Mouse (Mus musculus) embryonic facial prominence, embryonic 13.5 days (tissue): ENCODE measurements at regions not wholly inside any gene's neighbourhood (a gene's known extent, or its start where the extent isn't known, plus 50 kb on each side); places are given as distances from the start of the nearest gene placed in this dataset.
A peak's percentile ranks its signal among the peaks of the same experiment; 100 is the strongest.

Experiments used
- ATAC-seq: fragments of 200-750 bp; cut with Nextera tagmentation; 2 replicates; pipeline ENCODE4 v1.8.0; 2017; ENCODE audit warnings: low read depth; ENCODE audit not compliant: insufficient number of reproducible peaks, insufficient read depth, low FRiP score, low TSS enrichment
- H3K27ac ChIP-seq: fragments of 300-500 bp; sonication (generic); 2 replicates; pipeline ENCODE4 v1.5.1; 2015; ENCODE audit warnings: moderate library complexity, mild to moderate bottlenecking, inconsistent platforms
- H3K27me3 ChIP-seq: fragments of 300-500 bp; sonication (generic); 2 replicates; pipeline ENCODE4 v1.6.1; 2015; ENCODE audit warnings: mild to moderate bottlenecking, inconsistent platforms
- H3K36me3 ChIP-seq: fragments of 300-500 bp; sonication (generic); 2 replicates; pipeline ENCODE4 v1.6.1; 2015; ENCODE audit warnings: mild to moderate bottlenecking, inconsistent platforms
- H3K4me1 ChIP-seq: fragments of 300-500 bp; sonication (generic); 2 replicates; pipeline ENCODE4 v1.6.1; 2015; ENCODE audit warnings: inconsistent platforms
- H3K4me2 ChIP-seq: fragments of 300-500 bp; sonication (generic); 2 replicates; pipeline ENCODE4 v1.6.1; 2015; ENCODE audit warnings: moderate library complexity, mild to moderate bottlenecking, inconsistent platforms
- H3K4me3 ChIP-seq: fragments of 300-500 bp; sonication (generic); 2 replicates; pipeline ENCODE4 v1.5.1; 2015; ENCODE audit warnings: mild to moderate bottlenecking, inconsistent platforms
- H3K9ac ChIP-seq: fragments of 300-500 bp; sonication (generic); 2 replicates; pipeline ENCODE4 v1.6.1; 2015; ENCODE audit warnings: mild to moderate bottlenecking, inconsistent platforms
- H3K9me3 ChIP-seq: fragments of 300-500 bp; sonication (generic); 2 replicates; pipeline ENCODE4 v1.6.1; 2016; ENCODE audit warnings: inconsistent platforms
- WGBS: fragments of 180-500 bp; shearing (Covaris S2); methylation state at CpG from one replicate; pipeline ENCODE4 v1.1.7; 2015; ENCODE audit warnings: mixed read lengths; 5-methylcytosine and 5-hydroxymethylcytosine counted together

DNA sequence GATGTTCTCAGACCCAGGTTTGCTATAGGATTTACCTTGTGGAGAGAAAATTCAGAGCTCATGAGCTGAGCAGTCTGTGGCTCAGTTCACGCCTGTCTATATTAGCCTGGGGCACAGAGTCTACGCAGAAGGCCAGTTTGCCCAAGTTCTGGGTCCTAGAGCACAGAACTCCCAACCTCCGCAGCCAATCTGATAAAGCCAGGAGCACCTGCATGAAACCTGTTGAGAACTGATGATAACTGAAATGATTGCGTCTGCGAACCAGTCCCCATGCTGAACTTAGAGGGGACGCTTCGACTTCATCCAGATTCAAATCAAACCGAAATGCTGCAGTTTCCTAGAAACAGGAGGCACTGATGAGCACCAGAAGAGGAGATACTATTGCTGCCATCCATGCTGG, 229.0 kb upstream of the Zfp637 start:
- no peak overlapping the region for H3K27ac ChIP-seq
- no peak overlapping the region for H3K4me3 ChIP-seq
- no peaks in the 10 kb centered on the region for H3K9me3 ChIP-seq
- H3K4me2 ChIP-seq = no peak overlapping the region
- WGBS = 66% methylated on average over 8 of the region's 8 CpGs
- H3K27me3 ChIP-seq = 0 out of 2 replicates have a peak, but pooled peaks cover 4% of the 10 kb centered on the region
- no peak for ATAC-seq
- H3K36me3 ChIP-seq = no peaks in the 10 kb centered on the region
- H3K9ac ChIP-seq = no peak overlapping the region
- H3K4me1 ChIP-seq = peaks cover 54% of the 10 kb centered on the region

DNA sequence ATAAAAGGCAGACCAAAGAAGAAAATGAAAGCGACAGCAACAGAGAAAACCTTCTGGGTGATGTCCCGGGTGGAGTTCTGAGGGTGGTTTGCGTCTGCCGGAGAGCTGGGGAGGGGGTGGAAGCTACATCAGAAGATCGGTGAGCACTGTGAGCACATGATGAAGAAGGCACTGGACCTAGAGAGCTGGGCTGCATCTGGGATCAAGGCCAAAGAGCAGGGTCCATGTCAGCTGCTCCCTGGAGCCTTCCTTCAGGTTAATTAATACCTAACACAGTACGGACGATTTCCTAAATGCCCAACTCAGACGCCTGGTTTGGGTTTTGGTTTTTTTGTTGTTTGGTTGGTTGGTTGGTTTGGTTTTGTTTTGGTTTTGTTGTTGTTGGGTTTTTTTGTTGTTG, 228.6 kb upstream of the Zfp637 start:
- H3K36me3 ChIP-seq = no peaks in the 10 kb centered on the region
- H3K27me3 ChIP-seq = 0 out of 2 replicates have a peak, but pooled peaks cover 4% of the 10 kb centered on the region
- peaks cover 54% of the 10 kb centered on the region for H3K4me1 ChIP-seq
- no peak for ATAC-seq
- 39% methylated on average over 8 of the region's 8 CpGs for WGBS
- H3K9me3 ChIP-seq = no peaks in the 10 kb centered on the region
- H3K9ac ChIP-seq = no peak overlapping the region
- H3K4me2 ChIP-seq = peak overlapping the region; percentile 16; the same call in 1 of the 2 replicates
- H3K27ac ChIP-seq = no peak overlapping the region
- no peak overlapping the region for H3K4me3 ChIP-seq

DNA sequence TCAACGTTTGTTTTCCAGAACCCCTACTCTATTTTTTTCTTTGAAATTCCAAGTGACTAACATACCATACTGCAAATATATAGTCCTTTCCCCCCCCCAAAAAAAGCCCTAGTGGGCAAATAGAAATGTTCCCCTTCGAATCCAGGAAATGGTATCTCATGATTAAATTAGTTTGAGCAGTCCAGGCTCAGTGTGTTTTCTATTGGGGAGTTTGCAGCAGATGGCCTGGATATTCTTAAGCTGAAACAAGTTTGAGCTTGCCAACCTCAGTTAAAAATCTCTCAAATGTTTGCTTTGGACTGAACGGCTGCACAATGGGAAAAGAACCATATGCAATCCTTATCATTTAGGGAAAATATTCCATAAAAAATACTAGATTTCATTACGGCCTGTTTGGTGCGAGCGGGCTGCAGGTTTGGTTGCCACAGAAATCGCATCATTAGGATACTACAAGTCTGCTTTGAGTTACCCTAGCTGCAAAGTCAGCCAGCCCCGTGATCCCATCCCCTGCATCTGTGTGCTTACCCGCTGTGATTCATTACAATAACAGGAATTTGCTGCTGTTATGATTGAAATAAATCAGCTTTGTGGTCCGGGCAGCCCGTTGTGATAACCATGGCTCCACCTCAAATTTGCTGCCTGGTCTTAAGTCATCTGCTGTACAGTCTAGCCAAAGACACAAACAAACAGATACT, 227.2 kb upstream of the Zfp637 start:
- ATAC-seq = no peak
- peak overlapping the region; percentile 63 for H3K27ac ChIP-seq
- no peak overlapping the region for H3K4me3 ChIP-seq
- H3K4me1 ChIP-seq = peaks cover 58% of the 10 kb centered on the region
- no peaks in the 10 kb centered on the region for H3K36me3 ChIP-seq
- peak overlapping the region; percentile 32 for H3K4me2 ChIP-seq
- H3K9me3 ChIP-seq = no peaks in the 10 kb centered on the region
- WGBS = 14% methylated on average over 11 of the region's 11 CpGs
- 0 out of 2 replicates have a peak, but pooled peaks cover 4% of the 10 kb centered on the region for H3K27me3 ChIP-seq
- H3K9ac ChIP-seq = no peak overlapping the region

DNA sequence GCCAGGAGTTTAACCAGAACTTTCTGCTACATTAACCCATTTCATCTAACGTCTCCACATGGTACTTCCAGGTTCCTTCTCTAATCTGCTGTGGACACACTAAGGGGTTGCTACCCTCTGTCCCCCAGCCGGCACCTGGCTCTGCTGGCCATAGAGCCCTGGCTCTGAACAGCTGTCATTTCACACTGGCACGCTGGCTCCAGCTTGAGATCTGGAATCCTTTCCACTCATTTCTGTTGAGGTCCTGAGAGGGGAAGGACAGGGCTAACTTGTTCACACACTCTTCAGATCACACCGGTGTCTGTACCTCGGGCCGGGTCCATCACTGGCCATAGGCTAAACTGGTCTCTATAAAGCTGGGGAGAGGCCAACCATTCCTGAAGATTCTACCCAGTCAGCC, 226.6 kb upstream of the Zfp637 start:
- H3K4me3 ChIP-seq = no peak overlapping the region
- H3K36me3 ChIP-seq = no peaks in the 10 kb centered on the region
- peak overlapping the region; percentile 63 for H3K27ac ChIP-seq
- peaks cover 53% of the 10 kb centered on the region for H3K4me1 ChIP-seq
- H3K4me2 ChIP-seq = peak overlapping the region; percentile 32
- H3K27me3 ChIP-seq = 0 out of 2 replicates have a peak, but pooled peaks cover 4% of the 10 kb centered on the region
- no peak overlapping the region for H3K9ac ChIP-seq
- WGBS = 56% methylated on average over 6 of the region's 6 CpGs
- ATAC-seq = no peak
- no peaks in the 10 kb centered on the region for H3K9me3 ChIP-seq

DNA sequence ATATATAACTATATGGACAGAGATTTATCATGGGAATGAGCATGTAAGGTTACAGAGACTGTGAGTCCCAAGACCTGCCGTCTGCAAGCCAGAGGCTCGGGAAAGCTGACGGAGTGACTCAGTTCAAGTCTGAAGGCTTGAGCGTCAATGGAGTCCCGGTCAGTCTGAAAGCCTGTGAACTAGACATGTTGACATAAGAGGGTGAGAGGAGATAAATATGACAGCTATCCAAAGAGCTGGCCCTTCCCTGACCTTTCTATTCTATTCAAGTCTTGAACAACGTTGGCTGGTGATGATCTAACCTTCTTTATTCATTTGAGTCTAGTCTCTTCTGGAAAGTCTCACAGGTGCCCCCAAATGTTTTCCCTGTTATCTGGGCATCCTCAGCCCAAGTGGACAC, 223.8 kb upstream of the Zfp637 start:
- H3K36me3 ChIP-seq = no peaks in the 10 kb centered on the region
- H3K4me2 ChIP-seq = no peak overlapping the region
- H3K4me1 ChIP-seq = peaks cover 30% of the 10 kb centered on the region
- no peak overlapping the region for H3K4me3 ChIP-seq
- H3K27me3 ChIP-seq = no peaks in the 10 kb centered on the region; the same call in 1 of the 2 replicates
- 90% methylated on average over 6 of the region's 6 CpGs for WGBS
- no peak overlapping the region for H3K27ac ChIP-seq
- no peak overlapping the region for H3K9ac ChIP-seq
- ATAC-seq = no peak
- H3K9me3 ChIP-seq = no peaks in the 10 kb centered on the region

DNA sequence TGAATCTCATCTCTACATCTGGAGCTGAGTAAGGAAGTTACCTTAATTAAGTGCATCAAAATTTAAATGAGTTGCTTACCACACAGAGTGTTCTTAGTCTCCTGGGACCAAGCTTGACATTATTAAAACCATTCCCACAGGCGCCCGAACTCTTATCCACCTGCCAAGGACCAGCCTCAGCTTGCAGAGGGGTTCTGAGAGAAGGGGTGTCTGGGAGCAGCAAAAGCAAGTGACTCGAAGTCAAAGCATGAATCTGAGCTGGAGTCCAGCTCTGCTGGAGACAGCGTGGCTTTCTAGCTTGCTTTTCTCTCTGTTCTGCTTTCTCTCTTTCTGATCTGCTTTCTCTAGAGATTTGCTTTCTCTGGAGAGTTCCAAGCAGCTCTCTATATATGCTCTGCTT, 223.0 kb upstream of the Zfp637 start:
- peaks cover 24% of the 10 kb centered on the region for H3K4me1 ChIP-seq
- H3K27ac ChIP-seq = no peak overlapping the region
- H3K36me3 ChIP-seq = no peaks in the 10 kb centered on the region
- no peaks in the 10 kb centered on the region for H3K9me3 ChIP-seq
- no peak overlapping the region for H3K4me3 ChIP-seq
- H3K4me2 ChIP-seq = no peak overlapping the region
- no peaks in the 10 kb centered on the region; the same call in 1 of the 2 replicates for H3K27me3 ChIP-seq
- 40% methylated on average over 4 of the region's 4 CpGs for WGBS
- no peak overlapping the region for H3K9ac ChIP-seq
- ATAC-seq = no peak

DNA sequence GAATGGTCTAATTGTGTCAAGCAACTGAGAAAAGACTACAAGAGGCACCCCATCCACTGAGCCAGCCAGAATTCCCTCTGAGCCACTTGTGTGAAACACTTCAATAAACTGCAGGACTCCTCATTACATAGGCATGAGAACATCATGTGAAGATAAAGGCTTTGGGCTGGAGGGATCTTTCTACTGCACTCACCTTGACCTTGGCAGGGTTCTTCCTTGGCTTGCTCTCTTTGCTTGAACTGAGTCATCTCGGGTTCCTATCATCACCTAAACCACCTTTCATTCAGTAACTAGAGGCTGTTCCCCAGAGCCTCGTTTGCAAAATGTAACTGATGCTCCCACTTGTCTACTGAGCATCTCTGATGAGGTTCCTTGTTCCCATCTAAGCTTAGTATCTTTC, 221.4 kb upstream of the Zfp637 start:
- no peaks in the 10 kb centered on the region for H3K36me3 ChIP-seq
- H3K4me2 ChIP-seq = no peak overlapping the region
- H3K4me3 ChIP-seq = no peak overlapping the region
- H3K9me3 ChIP-seq = no peaks in the 10 kb centered on the region
- no peak overlapping the region for H3K9ac ChIP-seq
- 76% methylated on average over 2 of the region's 2 CpGs for WGBS
- no peaks in the 10 kb centered on the region; the same call in 1 of the 2 replicates for H3K27me3 ChIP-seq
- no peak for ATAC-seq
- no peak overlapping the region for H3K27ac ChIP-seq
- peaks cover 8% of the 10 kb centered on the region for H3K4me1 ChIP-seq

DNA sequence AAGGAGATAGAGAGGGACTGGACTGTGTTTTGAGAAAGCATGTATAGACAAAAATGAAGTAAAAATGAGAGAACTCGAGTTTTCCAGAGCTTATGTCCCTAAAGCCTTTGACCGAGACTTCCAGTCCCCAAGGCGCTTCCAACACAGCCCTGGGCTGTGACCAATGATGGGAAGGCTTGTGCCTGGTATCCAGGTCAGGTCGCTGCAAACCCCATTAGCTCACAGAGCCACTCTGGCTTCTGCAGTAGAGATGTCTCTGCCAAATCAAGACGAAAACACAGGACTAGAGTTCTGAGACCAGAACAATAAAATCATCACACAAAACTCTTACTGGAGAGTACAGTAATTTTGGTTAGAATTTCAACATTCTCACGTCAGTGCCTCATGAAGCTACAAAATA, 218.5 kb upstream of the Zfp637 start:
- no peak overlapping the region for H3K9ac ChIP-seq
- no peaks in the 10 kb centered on the region for H3K9me3 ChIP-seq
- no peak overlapping the region for H3K4me2 ChIP-seq
- no peaks in the 10 kb centered on the region; the same call in 1 of the 2 replicates for H3K27me3 ChIP-seq
- peaks cover 4% of the 10 kb centered on the region; the same call in 1 of the 2 replicates for H3K4me1 ChIP-seq
- no peak overlapping the region for H3K4me3 ChIP-seq
- WGBS = 71% methylated on average over 6 of the region's 6 CpGs
- no peaks in the 10 kb centered on the region for H3K36me3 ChIP-seq
- ATAC-seq = no peak
- no peak overlapping the region for H3K27ac ChIP-seq

DNA sequence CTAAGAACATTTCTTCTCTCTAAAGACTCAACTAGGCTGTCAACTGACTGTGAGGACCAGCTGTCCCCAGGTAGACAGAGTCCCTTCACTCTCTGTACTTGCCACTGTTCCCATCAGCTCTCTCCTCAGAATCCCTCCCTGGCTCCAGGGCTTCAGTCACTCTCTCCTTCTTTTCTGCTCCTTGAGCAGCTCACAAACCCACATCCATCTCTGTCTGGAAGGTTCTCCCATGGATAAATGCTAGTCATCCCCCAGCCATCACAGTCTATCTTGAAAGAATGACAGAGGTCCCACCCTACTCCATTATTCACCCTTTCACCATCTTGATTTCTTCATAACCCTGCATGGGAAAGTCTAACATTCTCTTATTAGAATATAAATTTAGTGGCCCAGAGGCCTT, 218.0 kb upstream of the Zfp637 start:
- Histone ChIP-seq H3K4me3 (no peak overlapping the region), H3K4me1 (peaks cover 1% of the 10 kb centered on the region; the same call in 1 of the 2 replicates), H3K9me3 (no peaks in the 10 kb centered on the region), H3K27me3 (no peaks in the 10 kb centered on the region; the same call in 1 of the 2 replicates), H3K27ac (no peak overlapping the region), H3K4me2 (no peak overlapping the region), H3K9ac (no peak overlapping the region), H3K36me3 (no peaks in the 10 kb centered on the region)
- no peak for ATAC-seq

DNA sequence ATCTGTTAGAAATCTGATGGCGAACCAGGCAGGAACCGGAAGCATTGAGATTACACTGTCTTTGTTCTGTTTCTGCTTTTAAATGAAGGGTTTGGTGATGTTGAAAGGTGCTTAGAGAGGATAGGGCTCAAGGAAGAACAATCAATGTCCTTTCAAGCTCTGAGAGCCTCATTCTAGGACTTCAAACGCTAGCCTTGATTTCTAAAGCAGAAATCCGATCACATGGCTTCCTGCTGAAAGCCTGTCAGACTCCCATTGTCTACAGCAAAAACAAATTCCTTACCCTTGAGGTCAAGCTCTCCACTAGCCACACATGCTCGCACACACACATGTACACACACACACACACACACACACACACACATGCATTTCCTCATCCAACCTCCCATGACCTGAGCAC, 215.3 kb upstream of the Zfp637 start:
- Histone ChIP-seq H3K9me3 (no peaks in the 10 kb centered on the region), H3K27ac (no peak overlapping the region), H3K4me3 (no peak overlapping the region), H3K27me3 (no peaks in the 10 kb centered on the region), H3K9ac (no peak overlapping the region), H3K4me2 (no peak overlapping the region), H3K36me3 (no peaks in the 10 kb centered on the region), H3K4me1 (no peaks in the 10 kb centered on the region)
- no peak for ATAC-seq
- WGBS = 60% methylated on average over 5 of the region's 5 CpGs

DNA sequence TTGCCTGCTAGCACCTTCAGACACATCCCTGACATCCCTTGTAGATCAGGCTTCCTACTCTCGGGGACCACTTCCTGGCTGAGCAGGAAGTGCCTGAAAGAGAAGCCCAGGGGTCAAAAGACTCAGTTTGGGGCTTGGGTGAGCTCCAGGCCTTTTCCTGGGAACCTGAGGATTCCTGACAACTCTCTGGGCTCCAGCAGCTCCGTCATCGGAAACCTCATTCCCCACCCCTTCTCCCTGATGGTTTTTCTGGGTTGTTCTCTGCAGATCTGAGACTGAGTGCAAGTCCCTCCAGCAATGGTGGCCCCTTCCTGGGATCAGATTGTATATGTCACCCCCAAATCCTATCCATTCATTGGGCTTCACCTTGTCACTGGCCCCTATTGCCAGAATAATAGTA, 213.5 kb upstream of the Zfp637 start:
- Histone ChIP-seq H3K4me2 (no peak overlapping the region), H3K9me3 (no peaks in the 10 kb centered on the region), H3K27me3 (no peaks in the 10 kb centered on the region), H3K27ac (no peak overlapping the region), H3K4me1 (no peaks in the 10 kb centered on the region), H3K36me3 (no peaks in the 10 kb centered on the region), H3K4me3 (no peak overlapping the region), H3K9ac (no peak overlapping the region)
- no peak for ATAC-seq
- 77% methylated on average over 3 of the region's 3 CpGs for WGBS

DNA sequence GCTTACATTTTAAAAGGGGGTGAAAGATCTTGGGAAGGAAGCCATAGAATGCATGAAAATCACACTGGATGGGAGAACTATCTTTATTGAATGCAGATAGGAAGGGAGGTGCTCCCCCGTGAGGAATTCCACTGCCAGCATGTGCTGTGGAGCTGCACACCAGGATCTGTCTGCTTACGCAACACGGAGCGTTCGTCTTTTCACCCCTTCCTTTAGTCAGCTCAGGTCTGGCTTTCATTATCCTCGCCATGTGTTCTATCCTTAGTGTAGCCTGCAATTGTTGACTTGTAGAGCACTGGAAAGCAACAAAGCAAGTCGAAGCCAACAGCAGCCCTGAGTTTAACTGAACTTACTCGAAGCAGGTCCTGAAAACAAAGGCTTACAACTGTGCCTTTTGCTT, 194.4 kb upstream of the Zfp637 start:
- no peak overlapping the region for H3K9ac ChIP-seq
- WGBS = 30% methylated on average over 8 of the region's 8 CpGs
- peak; percentile 62; the same call in 1 of the 2 replicates for ATAC-seq
- no peak overlapping the region for H3K4me3 ChIP-seq
- no peaks in the 10 kb centered on the region for H3K9me3 ChIP-seq
- H3K4me2 ChIP-seq = no peak overlapping the region
- H3K27ac ChIP-seq = peak overlapping the region; percentile 66
- H3K4me1 ChIP-seq = peaks cover 15% of the 10 kb centered on the region
- H3K27me3 ChIP-seq = no peaks in the 10 kb centered on the region
- no peaks in the 10 kb centered on the region for H3K36me3 ChIP-seq
